Mouse (Mus musculus) embryonic fibroblast, embryonic 13.5 days (primary cell): ENCODE measurements at regions not wholly inside any gene's neighbourhood (a gene's known extent, or its start where the extent isn't known, plus 50 kb on each side); places are given as distances from the start of the nearest gene placed in this dataset.

ENCODE experiments used
- H3K27ac ChIP-seq: 2 replicates; pipeline ENCODE4 v1.5.1; 2012; ENCODE audit warnings: low read length, control low read depth, inconsistent platforms; ENCODE audit not compliant: insufficient read depth
- H3K4me1 ChIP-seq: 2 replicates; pipeline ENCODE4 v1.6.1; 2011; ENCODE audit warnings: low read length; ENCODE audit not compliant: control insufficient read depth, insufficient read depth
- H3K4me3 ChIP-seq: 2 replicates; pipeline ENCODE4 v1.5.1; 2011; ENCODE audit warnings: mild to moderate bottlenecking, control low read depth, low read length; ENCODE audit not compliant: insufficient read depth
- CTCF ChIP-seq: IDR thresholded peaks from 2 replicates; pipeline ENCODE4 v1.5.1; 2011; ENCODE audit warnings: mild to moderate bottlenecking, control low read depth, low read length, moderate library complexity, borderline replicate concordance; ENCODE audit not compliant: insufficient read depth
- POLR2A ChIP-seq: IDR thresholded peaks from 2 replicates; pipeline ENCODE4 v1.6.1; 2011; ENCODE audit warnings: low read depth, mild to moderate bottlenecking, control low read depth, low read length, moderate library complexity

DNA sequence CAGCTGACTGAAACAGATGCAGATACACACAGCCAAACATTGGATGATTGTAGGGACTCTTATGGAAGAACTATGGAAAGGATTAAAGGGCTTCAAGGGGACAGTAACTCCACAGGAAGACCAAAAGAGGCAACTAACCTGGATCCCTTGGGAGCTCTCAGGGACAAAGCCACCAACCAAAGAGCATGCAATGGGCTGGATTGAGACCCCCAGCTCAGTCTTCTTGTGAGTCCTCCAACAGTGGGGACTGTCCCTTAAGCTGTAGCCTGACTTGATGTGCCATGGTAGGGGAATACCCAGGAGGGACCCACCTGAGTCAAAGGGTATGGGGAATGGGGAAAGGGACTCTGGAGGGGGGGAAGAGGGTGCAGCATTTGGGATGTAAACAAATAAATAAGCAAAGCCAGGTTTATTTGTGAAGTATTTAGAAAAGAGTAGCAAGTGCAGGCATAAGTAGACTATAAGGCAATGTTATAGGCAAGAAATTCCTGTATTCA is 313.8 kb downstream of the Otol1 start:
- Histone ChIP-seq H3K27ac (no peak overlapping the region), H3K4me1 (no peaks in the 10 kb centered on the region), H3K4me3 (no peak overlapping the region)
- no peak for TF ChIP-seq POLR2A
- no peak for TF ChIP-seq CTCF

DNA sequence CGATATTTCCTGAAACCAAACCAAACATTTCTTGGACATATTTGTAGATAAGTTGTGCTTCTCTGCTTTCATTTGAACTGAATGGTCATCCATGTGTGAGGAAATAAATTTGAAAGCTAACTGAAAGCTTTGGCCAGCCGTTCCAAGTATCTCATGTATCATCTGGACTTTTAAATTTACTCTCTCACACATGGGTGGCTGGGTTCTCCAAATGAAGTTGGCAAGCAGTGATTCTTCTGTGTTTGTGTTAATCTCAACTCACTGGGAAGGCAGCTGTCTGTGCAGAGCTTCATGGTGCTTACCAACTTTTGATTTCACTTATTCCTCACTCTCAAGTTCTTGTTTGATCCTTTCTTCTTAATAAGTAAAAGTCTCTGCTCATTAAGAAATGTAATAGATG is 317.3 kb downstream of the Otol1 start:
- Histone ChIP-seq H3K27ac (no peak overlapping the region), H3K4me1 (no peaks in the 10 kb centered on the region), H3K4me3 (no peak overlapping the region)
- TF ChIP-seq POLR2A (no peak), CTCF (no peak)
